Mouse (Mus musculus) bone marrow, adult 2 months (tissue): Measurements from ENCODE around the gene Rnf145. TPM values are rescaled to one million over a fixed set of nuclear protein-coding genes. Genes with fewer than 3 reads are reported as not detected.

ENCODE experiments used
- H3K27ac ChIP-seq: fragments of 200-500 bp; 2 replicates; pipeline ENCODE4 v1.5.1; 2012; ENCODE audit warnings: low read depth, mild to moderate bottlenecking, control low read depth, inconsistent platforms, low read length; ENCODE audit not compliant: control insufficient read depth, poor library complexity, insufficient read depth
- H3K4me1 ChIP-seq: fragments of 200-500 bp; 2 replicates; pipeline ENCODE4 v1.6.1; 2011; ENCODE audit warnings: low read length; ENCODE audit not compliant: control insufficient read depth, insufficient read depth
- H3K4me3 ChIP-seq: fragments of 200-500 bp; replicated peaks from 2 replicates; pipeline ENCODE3; 2011; ENCODE audit warnings: mild to moderate bottlenecking, low read depth, low read length, control low read depth; ENCODE audit not compliant: control insufficient read depth
- CTCF ChIP-seq: fragments of 200-500 bp; IDR thresholded peaks from 2 replicates; pipeline ENCODE4 v1.5.1; 2011; ENCODE audit warnings: low read length, control low read depth; ENCODE audit not compliant: control insufficient read depth, insufficient read depth
- POLR2A ChIP-seq: fragments of 200-500 bp; IDR thresholded peaks from 2 replicates; pipeline ENCODE4 v1.6.1; 2011; ENCODE audit warnings: low read depth, mild to moderate bottlenecking, control low read depth, low read length, borderline replicate concordance; ENCODE audit not compliant: control insufficient read depth
- WGBS: fragments of 180-500 bp; shearing (Covaris S2); methylation state at CpG from one replicate; pipeline ENCODE4 v1.1.7; 2018; 5-methylcytosine and 5-hydroxymethylcytosine counted together
- polyA plus RNA-seq: library from polyadenylated mRNA; stranded (reverse); fragments of >200 nt; gene quantifications from 2 replicates; pipeline ENCODE4 v1.2.4, GENCODE M21; 2011; ENCODE audit warnings: low replicate concordance; ENCODE audit not compliant: missing spikeins, insufficient read depth, insufficient read length

The Rnf145 gene
- polyA plus RNA-seq, 1 experiment = 35.4 TPM

DNA sequence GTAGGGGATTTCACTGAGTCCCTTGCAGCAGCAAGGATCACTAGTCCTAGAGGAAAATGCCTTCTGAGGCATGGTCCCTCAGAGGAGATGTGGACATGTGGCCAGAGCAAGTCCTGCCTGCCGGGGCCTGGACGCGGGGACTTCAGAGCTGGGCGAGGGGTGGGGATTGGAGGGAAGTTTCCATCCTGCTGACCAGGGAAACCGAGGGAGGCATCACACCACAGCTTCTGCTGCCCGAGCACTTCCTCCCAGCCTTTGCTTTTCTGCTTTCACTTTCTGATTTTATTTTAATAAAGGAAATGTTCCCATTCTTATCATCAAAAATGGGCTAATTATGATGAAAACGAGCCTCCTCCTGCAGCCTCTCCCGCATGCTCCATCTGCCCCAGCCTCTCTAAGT is 27.5 kb downstream of the Rnf145 start:
- 13% methylated on average over 8 of the region's 8 CpGs for WGBS
- Histone ChIP-seq H3K4me3 (peak overlapping the region; percentile 40), H3K4me1 (peaks cover 2% of the 10 kb centered on the region; the same call in 1 of the 2 replicates), H3K27ac (peak overlapping the region; percentile 77)
- TF ChIP-seq CTCF (no peak), POLR2A (no peak; the same call in 1 of the 2 replicates)

DNA sequence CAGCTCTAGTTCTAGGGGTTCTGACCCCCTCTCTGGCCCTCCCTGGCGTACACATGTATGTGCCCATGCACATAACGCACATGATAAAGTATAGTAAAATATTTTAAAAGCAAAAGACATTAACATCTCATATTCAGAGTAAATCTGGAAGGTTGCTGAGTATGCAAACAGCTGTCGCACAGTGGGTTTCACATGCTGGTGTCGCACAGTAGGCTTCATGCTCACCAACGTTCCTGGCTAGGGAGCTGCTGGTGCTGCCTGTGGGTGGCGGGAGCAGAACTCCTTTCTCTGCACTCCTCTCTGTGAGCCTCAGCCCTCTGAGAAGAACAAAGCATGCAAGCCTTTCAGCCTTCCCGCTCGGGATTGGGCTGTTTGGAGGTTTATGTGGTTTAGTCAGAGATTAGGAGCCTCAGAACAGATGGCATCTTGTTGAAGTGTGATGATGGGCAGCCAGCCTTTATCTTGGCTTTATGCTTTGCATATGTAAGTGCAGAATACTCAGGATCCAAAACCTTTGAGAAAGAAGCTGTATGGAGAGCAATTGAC is 29.0 kb downstream of the Rnf145 start:
- TF ChIP-seq CTCF = no peak
- no peak for TF ChIP-seq POLR2A
- Histone ChIP-seq H3K4me3 (no peak overlapping the region), H3K27ac (no peak overlapping the region), H3K4me1 (peaks cover 2% of the 10 kb centered on the region; the same call in 1 of the 2 replicates)
- 80% methylated on average over 8 of the region's 8 CpGs for WGBS

DNA sequence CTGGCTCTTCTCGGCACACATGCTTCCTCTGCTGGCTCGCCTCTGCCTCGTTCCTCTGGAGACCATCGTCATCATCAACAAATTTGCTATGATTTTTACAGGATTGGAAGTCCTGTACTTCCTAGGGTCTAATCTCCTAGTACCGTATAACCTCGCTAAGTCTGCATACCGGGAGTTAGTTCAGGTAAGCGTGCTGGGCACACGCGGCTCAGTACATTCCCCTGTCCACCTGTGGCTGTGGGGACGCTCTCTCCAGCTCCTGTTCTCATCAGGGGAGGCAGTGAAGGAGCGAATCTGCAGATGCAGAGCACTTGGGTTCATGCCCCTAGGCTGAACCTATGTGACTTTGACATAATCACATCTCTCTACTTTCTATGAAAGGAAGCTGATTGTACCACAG is 30.1 kb downstream of the Rnf145 start:
- H3K4me3 ChIP-seq = no peak overlapping the region
- peaks cover 2% of the 10 kb centered on the region; the same call in 1 of the 2 replicates for H3K4me1 ChIP-seq
- WGBS = 96% methylated on average over 12 of the region's 12 CpGs
- H3K27ac ChIP-seq = no peak overlapping the region
- TF ChIP-seq POLR2A (no peak), CTCF (no peak)

DNA sequence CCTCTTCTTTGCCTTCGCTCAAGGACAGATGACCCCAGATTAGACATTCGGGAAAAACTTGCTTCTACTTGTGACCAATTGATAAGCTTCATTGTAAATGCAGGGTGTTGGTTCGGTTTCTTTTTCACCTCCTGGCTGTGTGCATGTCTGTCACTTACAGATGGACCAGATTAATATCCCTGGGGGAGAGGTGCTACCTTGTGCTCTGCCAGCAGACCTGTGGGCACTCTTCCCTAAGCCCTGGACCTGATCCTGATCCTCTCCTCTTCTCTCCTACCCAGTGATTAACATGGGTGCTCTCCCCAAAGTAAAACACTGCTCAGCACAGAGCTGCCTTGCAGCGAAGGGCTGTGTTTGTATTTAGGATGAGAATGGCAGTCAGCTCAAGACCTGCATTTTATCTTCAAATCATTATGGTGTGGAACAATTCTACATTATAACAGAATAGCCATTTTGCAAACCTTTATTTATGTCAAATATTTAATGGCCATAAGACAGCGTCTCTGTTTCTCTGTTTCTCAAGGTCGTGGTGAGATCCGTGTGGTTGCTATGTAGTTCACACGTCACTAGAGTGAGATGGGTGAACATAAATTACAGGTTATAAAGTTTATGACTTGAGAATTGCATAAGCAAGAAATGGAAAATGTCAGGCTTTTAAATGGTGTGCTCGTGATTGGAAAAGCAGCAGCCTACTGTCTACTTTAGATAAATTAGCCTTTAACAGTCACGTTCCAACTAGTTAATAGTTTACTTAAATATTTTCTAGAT is 30.9 kb downstream of the Rnf145 start:
- TF ChIP-seq POLR2A = no peak
- TF ChIP-seq CTCF = no peak
- 88% methylated on average over 10 of the region's 10 CpGs for WGBS

DNA sequence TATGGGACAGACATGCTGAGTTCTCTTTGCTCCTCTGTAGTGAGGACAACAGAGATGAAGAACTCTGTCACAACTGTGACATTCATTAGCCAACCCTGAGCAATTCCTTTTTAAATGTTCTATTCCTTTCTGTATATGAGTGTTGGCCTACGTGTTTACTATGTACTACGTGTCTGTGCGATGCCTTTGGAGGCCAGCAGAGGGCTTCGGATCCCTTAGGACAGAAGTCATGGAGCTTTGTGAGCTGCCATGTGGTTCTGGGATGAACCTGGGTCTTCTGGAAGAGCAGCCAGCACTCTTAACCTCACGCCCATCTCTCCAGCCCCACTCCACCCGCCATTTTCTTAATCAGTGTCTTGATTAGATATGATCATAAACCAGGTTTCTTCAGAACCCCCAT is 32.2 kb downstream of the Rnf145 start:
- Histone ChIP-seq H3K4me1 (no peaks in the 10 kb centered on the region; the same call in 1 of the 2 replicates), H3K4me3 (no peak overlapping the region), H3K27ac (no peak overlapping the region)
- WGBS = 91% methylated on average over 6 of the region's 6 CpGs
- TF ChIP-seq CTCF = peak; percentile 27; the same call in 1 of the 2 replicates
- TF ChIP-seq POLR2A = no peak

More for the DNA sequence above, 30.9 kb downstream of the Rnf145 start:
- H3K27ac ChIP-seq = no peak overlapping the region
- H3K4me1 ChIP-seq = peaks cover 2% of the 10 kb centered on the region; the same call in 1 of the 2 replicates
- no peak overlapping the region for H3K4me3 ChIP-seq

DNA sequence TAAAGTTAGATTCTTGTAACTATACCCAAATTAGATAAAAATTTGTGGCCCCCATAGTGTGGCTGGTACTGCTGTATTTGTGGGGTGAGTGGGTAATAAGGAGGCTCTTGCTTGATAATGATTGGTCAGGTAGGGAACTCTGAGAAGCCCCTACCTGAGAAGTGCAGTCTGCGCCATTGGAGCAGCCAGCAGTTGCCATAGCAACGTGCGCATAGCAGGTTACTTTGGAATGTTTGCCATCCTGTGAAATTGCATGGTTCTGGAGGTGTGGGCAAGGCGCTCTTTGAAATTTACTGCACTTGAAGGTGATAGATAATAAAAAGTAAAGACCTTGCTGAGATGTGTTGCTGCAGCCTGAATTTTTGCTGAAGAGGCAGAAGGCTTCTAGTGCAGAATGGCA is 35.6 kb downstream of the Rnf145 start:
- Histone ChIP-seq H3K4me1 (no peaks in the 10 kb centered on the region; the same call in 1 of the 2 replicates), H3K27ac (no peak overlapping the region), H3K4me3 (no peak overlapping the region)
- no peak for TF ChIP-seq CTCF
- WGBS = 97% methylated on average over 4 of the region's 4 CpGs

DNA sequence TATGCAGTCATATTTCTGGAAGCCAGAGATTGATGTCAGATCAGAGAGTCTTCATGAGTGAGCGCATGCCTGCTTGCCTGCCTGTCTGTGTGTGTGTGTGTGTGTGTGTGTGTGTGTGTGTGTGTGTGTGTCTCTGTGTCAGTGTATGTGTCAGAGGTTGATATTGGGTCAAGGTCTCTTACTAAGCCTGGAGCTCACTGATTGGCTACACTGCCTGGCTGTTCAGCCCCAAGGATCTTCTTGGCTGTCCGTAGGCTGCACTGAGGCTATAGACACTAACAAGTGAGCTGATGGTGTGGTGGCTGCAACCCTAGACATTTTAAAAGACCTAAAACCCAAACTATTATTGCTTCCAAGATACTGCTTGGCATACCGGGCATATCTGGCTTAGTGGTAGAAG is 39.8 kb downstream of the Rnf145 start:
- 88% methylated on average over 3 of the region's 3 CpGs for WGBS
- Histone ChIP-seq H3K4me1 (no peaks in the 10 kb centered on the region; the same call in 1 of the 2 replicates), H3K27ac (no peak overlapping the region), H3K4me3 (no peak overlapping the region)
- TF ChIP-seq CTCF = no peak
- TF ChIP-seq POLR2A = no peak

DNA sequence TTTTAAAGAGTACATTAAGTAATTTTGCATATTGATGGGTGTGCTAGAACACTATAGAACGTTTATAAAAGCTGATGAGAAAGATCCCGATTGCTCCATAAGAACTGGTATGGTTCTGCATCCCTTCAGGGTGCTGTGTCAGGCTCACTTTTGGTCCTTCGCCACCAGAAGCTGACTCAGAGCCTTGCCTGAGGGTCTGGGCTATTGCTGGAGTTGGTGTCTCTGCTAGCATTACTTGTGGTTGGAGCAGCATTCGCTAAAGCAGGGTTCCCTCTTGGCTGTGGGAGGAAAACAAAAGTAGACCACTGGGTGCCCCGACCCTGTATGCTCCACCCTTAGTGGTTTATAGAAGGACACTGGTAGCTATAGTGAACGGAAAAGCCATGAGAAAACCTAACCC is 40.7 kb downstream of the Rnf145 start:
- no peak overlapping the region for H3K27ac ChIP-seq
- no peak for TF ChIP-seq CTCF
- no peak for TF ChIP-seq POLR2A
- no peaks in the 10 kb centered on the region; the same call in 1 of the 2 replicates for H3K4me1 ChIP-seq
- WGBS = 88% methylated on average over 6 of the region's 6 CpGs
- no peak overlapping the region for H3K4me3 ChIP-seq

DNA sequence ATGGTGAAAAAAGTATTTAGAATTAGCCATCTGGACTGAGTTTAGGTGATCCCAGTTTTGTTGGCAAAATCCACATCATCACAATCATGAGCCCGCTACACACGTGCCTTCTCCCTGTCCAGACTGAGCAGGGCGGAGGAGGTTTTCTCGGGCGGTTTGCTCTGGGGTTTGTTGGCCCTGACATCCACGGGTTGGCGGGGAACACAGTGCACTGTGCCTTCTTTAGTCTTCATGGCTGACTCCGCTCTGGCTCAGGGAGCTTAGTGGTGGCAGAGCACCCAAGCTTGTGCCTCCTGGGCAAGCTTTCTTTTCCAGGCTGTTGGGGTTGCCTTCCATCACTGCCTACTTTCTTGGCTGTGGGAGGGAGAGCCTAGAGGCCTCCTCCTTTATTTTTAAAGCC is 41.6 kb downstream of the Rnf145 start:
- Histone ChIP-seq H3K4me3 (no peak overlapping the region), H3K27ac (no peak overlapping the region), H3K4me1 (no peaks in the 10 kb centered on the region; the same call in 1 of the 2 replicates)
- 93% methylated on average over 8 of the region's 8 CpGs for WGBS
- TF ChIP-seq CTCF (no peak), POLR2A (no peak)
